Mouse (Mus musculus): ENCODE measurements around the gene Gm49373.
"Not testable (repeated sequence)": the region's sequence is repeated elsewhere in the genome, so short reads cannot be mapped to it uniquely, and the experiment has no call there.

Gm49373 gene

GRCm38 (mm10) chr9:21072641-21073040, 255 bp downstream of the Gm49373 start:
- DNase-seq (ENCODE audit: low read depth, low spot score) = no peak

- no peak for DNase-seq (ENCODE audit: low read depth, low spot score)
These were observed 5.8 kb downstream of the Gm49373 start, which contains the start of gene Zglp1 for GRCm38 (mm10) chr9:21067006-21067684. Zglp1 (minus strand) TSS chr9:21067093.

- DNase-seq (ENCODE audit: low read depth, low spot score) = no peak
These were observed 10.0 kb downstream of the Gm49373 start for GRCm38 (mm10) chr9:21062928-21063327.

GRCm38 (mm10) chr9:21051578-21051977, 21.3 kb downstream of the Gm49373 start:
- DNase-seq (ENCODE audit: low read depth, low spot score) = no peak

DNA sequence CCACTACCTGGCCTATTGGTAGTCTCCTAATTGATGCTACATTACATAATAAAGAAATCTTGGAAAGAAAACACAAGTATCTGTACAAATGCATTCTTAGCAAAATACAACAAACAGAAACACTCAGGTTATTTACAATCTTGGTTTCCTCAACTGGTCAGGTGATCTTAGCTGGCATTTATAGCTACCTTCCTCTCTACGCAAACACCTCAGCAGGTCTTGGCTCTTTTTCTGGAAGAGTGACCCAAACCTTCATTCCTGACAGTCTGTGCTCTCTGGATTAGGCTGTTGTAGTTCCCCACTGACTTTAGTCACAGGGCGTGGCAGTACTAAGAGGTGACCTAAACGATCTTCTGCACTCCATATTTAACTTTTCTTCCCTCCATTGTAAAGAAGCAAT, 27.7 kb downstream of the Gm49373 start:
- DNase-seq (ENCODE audit: low read depth, low spot score) = no peak

- DNase-seq (ENCODE audit: low read depth, low spot score) = not testable (repeated sequence)
These were observed 28.1 kb downstream of the Gm49373 start for GRCm38 (mm10) chr9:21044785-21045184.

GRCm38 (mm10) chr9:21043563-21043962, 29.3 kb downstream of the Gm49373 start:
- DNase-seq (ENCODE audit: low read depth, low spot score) = no peak

GRCm38 (mm10) chr9:21041308-21041707, 31.6 kb downstream of the Gm49373 start:
- DNase-seq (ENCODE audit: low read depth, low spot score) = no peak

- no peak for DNase-seq (ENCODE audit: low read depth, low spot score)
These were observed 33.1 kb downstream of the Gm49373 start for GRCm38 (mm10) chr9:21039779-21040178.

DNA sequence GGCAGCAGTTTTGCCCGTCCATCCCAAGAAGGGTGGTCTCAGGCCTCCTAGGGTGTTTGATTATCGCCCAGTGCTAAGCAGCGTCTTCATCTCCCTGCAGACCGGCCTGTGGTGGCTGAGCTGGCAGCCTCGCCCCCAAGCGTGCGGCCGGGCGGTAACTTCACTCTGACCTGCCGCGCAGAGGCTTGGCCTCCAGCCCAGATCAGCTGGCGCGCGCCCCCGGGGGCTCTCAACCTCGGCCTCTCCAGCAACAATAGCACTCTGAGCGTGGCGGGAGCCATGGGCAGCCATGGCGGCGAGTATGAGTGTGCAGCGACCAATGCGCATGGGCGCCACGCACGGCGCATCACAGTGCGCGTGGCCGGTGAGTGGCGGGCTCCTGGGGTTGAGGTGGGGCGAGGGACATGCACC, 35.4 kb downstream of the Gm49373 start:
- DNase-seq (ENCODE audit: low read depth, low spot score) = no peak

GRCm38 (mm10) chr9:21036666-21037065, 36.2 kb downstream of the Gm49373 start:
- no peak for DNase-seq (ENCODE audit: low read depth, low spot score)

GRCm38 (mm10) chr9:21036161-21036560, 36.7 kb downstream of the Gm49373 start:
- DNase-seq (ENCODE audit: low read depth, low spot score) = no peak

DNA sequence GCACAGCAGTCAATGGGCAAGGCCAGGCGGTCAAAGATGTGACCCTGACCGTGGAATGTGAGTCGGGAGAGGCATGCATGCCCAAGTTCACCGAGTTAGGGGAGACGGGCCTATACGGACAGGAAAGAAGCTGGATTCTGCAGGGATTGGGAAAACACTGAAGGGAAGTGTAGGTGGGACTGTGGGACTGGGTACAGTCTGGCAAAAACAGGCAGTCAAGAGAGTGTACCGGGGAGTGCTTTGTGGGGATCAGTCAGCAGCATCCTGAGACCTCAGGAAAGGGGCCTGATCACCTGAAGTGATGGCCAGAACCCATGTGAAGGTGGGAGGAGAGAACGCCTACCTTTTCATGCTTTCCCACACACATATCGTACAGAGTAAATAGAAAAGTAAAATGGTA, 37.3 kb downstream of the Gm49373 start:
- no peak for DNase-seq (ENCODE audit: low read depth, low spot score)

DNA sequence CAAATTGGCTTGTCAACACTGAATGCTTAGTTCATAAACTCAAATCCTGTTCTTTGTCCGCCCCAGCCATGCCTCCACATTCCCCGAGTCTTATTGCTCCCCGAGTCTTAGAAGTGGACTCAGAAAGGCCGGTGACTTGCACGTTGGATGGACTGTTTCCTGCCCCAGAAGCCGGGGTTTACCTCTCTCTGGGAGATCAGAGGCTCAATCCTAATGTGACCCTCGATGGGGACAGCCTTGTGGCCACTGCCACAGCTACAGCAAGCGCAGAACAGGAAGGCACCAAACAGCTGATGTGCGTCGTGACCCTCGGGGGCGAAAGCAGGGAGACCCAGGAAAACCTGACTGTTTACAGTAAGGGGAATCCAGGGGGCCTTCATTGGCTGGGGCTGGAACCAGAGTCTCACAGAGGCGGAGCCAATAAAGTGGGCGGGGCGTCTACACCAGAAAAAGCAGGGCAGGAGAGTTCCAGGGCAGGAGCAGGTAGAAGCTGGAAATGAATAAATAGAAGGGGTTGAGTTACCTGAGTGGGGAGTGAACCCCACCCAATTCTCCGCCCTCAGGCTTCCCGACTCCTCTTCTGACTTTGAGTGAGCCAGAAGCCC, 38.3 kb downstream of the Gm49373 start:
- DNase-seq (ENCODE audit: low read depth, low spot score) = no peak

DNA sequence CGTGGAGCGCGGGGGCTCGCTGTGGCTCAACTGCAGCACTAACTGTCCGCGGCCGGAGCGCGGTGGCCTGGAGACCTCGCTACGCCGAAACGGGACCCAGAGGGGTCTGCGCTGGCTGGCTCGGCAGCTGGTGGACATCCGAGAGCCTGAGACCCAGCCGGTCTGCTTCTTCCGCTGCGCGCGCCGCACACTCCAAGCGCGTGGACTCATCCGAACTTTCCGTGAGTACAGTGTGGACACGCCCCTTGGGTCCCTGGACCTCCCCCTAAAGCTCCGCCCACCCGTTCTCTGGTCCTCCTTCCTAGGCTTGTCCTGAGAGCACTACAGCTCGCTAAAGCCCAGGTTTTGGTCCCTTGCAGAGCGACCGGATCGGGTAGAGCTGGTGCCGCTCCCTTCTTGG, 39.8 kb downstream of the Gm49373 start:
- DNase-seq (ENCODE audit: low read depth, low spot score) = peak; percentile 82

- DNase-seq (ENCODE audit: low read depth, low spot score) = no peak
These were observed 40.4 kb downstream of the Gm49373 start for GRCm38 (mm10) chr9:21032491-21032890.

DNA sequence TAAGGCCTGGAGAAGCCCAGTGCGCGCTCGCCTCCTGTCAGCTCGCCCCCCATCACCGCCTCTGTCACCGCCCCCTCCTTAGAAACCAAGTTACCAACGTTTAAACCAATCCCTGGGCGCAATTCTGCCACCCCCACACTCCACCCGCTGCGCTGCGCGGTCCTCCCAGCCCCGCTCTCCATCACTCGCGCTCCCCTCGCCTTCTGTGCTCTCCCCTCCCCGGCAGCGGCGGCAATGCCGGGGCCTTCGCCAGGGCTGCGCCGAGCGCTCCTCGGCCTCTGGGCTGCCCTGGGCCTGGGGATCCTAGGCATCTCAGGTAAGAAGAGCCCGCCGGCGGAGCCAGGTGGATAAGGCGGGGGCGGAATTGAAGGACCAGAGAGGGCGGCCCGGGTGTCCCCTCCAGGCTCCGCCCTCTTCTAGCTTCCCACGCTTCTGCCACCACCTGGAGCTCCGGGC, 41.0 kb downstream of the Gm49373 start, which contains the start of gene Icam5:
Gene Icam5 (plus strand): TSS at position 178 of the 456 bp plus-strand sequence.
- no peak for DNase-seq (ENCODE audit: low read depth, low spot score)

DNA sequence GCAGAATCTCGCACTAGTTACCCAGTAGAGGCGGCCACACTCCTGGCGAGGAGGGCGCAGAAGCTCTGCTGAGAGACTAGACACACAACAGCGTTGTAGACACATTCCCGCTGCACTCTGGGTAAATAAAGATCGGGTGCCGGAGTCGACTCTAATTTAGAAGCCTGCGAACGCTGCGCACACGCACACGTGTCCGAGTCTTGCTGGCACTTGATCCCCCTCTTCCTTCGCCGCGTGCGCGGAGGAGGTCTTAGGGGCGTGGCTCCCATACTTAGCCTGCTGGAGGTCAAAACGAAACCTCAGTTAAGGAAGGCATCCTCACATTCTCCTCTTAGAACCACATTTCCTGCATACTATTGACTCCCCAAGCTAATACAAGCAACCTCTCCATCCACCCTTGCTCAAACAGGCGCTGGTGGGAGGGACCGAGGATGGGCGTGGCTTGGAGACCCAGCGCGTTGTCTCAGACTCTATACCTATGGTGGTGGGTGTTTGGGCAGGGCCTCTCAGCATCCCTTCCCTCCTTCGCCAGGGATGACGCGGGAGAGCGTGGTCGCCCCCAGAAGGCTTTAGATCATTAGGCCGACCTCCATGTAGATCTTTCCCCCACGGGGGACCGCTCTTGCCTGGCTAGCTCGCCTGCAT, 41.5 kb downstream of the Gm49373 start:
- DNase-seq (ENCODE audit: low read depth, low spot score) = no peak

GRCm38 (mm10) chr9:21030781-21031250, 42.1 kb downstream of the Gm49373 start:
- DNase-seq (ENCODE audit: low read depth, low spot score) = peak; percentile 90

DNA sequence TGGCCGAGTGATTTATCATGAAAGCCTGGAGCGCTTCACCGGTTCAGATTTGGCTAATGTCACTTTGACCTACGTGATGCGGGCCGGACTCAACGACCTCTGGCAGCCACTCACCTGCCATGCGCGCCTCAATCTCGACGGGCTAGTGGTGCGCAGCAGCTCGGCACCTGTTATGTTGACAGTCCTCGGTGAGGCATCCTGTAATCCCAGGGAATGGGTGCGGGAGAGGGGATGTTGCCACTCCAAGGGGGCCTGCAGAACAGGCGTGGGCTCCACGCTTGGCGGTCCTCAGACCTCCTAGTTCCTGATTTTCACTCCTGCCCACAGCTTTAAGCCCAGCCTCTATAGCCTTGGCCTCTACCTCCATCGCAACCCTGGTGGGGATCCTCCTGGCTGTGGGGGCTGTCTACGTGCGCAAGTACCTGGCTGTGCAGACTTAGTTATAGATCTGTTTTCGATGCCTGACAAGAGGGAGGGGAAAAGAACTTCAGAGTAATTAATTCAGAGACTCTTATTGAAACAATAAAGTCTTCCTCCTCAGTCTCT, 42.8 kb downstream of the Gm49373 start:
- no peak for DNase-seq (ENCODE audit: low read depth, low spot score)

DNA sequence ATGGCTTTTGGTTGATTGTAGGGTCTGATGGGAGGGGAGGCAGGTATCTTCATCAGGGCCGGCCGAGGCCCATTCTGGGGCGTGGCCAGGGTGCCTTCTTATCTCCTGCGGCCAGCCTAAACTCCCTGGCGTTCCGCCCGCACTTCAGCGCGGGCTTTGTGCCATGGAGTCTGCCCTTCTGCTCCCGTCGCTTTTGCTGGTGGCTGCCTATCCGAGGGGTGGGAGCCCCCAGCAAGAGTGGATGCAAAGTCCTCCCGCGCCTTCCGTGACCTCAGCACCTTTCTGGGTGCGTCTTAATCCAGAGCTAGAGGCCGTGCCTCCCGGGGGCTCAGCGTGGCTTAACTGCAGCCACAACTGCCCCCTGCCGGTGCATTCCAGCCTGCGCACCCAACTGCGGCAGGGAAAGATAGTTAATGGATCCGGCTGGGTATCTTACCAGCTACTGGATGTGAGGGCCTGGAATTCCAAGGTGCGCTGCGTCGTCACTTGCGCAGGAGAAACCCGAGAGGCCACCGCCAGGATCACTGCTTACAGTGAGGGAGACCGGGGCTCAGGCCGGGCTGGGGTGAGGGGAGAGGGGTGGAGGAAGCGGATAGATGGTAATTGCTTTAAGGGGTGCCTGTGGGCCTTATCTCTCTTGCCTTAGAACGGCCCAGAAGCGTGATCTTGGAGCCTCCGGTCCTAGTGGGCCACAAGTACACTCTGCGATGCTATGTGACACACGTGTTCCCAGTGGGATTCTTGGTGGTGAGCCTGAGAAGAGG, 43.4 kb downstream of the Gm49373 start, which contains the start of gene Icam4:
Gene Icam4 (plus strand): TSS at position 83 of the 764 bp plus-strand sequence.
- peak; percentile 85 for DNase-seq (ENCODE audit: low read depth, low spot score)

All from mesoderm, embryonic 11.5 days (tissue).